Mouse (Mus musculus) left cerebral cortex, adult 9 months (tissue): Measurements from ENCODE around the gene Rps15.

Experiments used
- DNase-seq, 2 experiments: peaks; one replicate each; pipeline ENCODE4 v3.0.0; 2022; ENCODE audit warnings: low spot score in 2 of 2

The Rps15 gene

DNA sequence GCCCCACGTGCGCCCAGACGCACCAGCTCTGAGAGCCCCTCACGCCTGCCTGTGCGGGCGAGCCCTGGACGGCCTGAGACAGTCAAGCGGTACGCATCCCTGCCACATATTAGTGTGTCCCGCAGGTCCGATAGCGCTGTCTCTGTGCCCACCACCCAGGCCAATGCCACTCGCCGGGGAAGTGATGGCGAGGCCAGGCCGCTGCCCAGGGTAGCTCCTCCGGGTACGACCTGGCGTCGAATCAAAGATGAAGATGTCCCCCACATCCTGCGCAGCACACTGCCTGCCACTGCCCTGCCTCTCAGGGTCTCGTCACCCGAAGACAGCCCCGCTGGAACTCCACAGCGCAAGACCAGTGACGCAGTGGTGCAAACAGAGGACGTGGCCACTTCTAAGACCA is 23.1 kb downstream of the Rps15 start:
- DNase-seq: no peak

DNA sequence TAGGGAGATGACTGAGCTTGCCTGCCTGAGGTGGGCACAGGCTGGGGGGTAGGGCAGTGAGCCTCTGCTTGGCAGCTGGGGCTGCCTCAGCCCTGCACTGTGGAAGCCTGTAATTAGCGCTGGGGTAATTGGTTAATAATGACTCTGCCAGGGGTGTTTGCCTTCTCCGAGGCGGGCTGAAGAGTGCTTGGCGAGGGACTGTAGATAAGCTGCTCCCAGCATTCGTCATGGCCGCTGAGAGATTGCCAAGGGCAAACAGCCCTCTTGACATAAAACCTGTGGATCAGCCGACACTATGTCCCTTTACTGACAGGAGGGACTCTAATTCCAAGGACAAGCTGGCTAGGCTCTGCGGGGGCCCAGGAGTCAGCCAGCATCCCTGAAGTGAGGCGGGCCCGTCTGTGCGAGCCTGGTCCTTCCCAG is 24.1 kb downstream of the Rps15 start:
- no peak for DNase-seq

DNA sequence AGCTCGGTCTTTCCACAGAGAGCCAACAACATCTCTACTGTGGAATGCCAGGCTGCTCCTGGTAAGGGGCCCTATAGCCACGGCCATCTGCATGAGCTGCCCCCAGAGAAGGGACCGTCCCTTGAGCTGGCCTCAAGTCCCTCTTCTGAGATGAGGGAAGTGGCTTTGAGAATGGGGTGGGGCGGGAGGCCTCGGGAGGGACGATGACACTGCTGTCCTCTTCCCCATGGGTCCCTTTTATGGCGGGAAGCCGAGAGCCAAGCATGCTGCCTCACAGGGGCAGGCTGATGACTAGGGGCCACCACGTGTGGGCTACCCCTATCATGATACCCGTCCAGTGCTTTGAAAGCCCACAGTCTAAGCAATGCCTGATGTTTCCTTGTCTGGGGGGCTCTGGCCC is 24.8 kb downstream of the Rps15 start:
- DNase-seq: no peak

DNA sequence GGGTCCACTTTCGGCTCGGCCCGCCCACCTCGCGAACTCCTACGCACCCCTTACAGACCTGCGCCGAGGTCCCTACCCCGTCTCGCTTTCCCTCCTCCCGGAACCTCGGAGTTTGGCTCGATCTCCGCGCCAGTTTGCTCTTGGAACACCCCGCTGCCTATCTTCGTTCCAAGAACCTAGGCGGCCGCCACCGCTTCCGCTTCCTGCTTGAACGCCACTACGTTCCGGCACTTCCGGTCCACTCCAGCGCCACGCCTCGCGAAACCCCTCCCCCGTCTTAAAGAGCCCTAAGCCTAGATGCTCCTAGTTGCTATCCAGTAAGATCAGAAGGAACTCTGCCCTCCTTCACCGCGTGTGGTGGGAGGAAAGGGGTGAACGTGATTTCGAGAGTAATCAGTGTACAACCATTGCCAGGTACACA is 28.1 kb downstream of the Rps15 start, which contains the start of gene 2310011J03Rik:
TSS of gene 2310011J03Rik (minus strand) at position 198 of the 421 bp plus-strand sequence.
- DNase-seq: peak; percentile 79 to 91

GRCm38 (mm10) chr10:80321014-80321669 is 28.9 kb downstream of the Rps15 start:
- no peak for DNase-seq

- no peak for DNase-seq
Observed at GRCm38 (mm10) chr10:80321670-80322581, 29.7 kb downstream of the Rps15 start.

- DNase-seq: no peak
Observed at GRCm38 (mm10) chr10:80322811-80323211, 30.6 kb downstream of the Rps15 start.

- DNase-seq: no peak
Observed at GRCm38 (mm10) chr10:80323261-80324119, 31.2 kb downstream of the Rps15 start.

DNA sequence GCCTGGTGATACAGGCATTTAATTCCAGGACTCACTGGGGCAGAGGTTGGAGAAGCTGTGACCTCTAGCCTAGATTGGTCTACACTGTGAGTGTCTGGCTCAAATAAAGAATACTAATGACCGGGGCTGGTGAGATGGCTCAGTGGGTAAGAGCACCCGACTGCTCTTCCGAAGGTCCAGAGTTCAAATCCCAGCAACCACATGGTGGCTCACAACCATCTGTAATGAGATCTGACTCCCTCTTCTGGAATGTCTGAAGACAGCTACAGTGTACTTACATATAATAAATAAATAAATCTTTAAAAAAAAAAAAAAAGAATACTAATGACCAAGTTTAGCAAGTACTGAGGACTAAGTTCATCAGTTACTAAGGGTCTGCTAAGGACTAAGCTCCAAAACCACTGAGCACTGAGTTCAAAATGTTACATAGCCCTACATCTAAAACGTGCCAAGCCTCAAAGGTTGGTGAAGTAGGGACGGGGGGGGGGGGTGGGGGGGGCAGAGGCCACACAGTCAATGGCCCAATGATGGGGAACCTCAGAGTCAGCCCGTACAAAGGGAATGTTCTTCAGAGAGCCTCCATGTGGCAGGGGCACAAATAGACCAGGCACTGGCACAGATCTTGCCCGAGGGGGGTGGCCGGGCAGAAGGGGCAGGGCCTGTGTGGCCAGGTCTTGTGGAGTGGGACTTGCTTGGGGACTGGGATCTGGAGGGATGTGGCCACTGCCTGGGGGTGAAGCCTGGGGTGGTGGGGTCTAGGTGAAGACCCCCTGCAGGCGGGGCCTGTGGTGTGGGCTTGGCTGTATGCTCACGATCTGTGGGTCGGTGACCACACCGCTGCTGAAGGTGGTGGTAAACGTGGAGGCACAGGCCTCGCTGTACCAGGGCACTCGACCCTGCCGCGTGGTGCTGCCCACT is 32.1 kb downstream of the Rps15 start:
- DNase-seq: no peak

GRCm38 (mm10) chr10:80325045-80325444 is 32.8 kb downstream of the Rps15 start:
- DNase-seq: no peak

- peak; percentile 96 to 98 for DNase-seq
Observed at GRCm38 (mm10) chr10:80329273-80330081, 37.2 kb downstream of the Rps15 start, which contains the start of the genes Pcsk4 and Reep6. Gene Pcsk4, minus strand, starts transcription at chr10:80329498. Gene Reep6, plus strand, starts transcription at chr10:80329953.

- no peak for DNase-seq
Observed at GRCm38 (mm10) chr10:80330084-80330483, 37.8 kb downstream of the Rps15 start.

DNA sequence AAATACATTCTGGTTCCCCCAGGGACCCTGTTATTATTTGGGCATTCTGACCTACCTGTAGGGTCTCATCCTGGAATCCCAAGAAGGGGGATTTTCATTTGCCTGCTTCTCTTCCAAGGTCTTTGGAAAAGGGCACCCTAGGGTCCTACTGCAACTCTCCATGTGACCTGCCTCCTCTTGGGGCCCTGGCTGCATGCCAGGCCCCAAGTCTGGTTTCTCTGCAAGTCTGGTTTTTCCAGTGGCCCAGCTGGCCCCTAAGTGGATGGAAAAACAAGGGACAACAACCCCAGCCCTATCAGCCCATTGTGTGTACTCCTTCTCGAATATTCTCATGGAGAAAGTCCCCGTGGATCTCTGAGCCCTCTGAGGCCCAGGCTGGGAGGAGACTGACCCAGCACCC is 38.6 kb downstream of the Rps15 start:
- DNase-seq: no peak

- no peak for DNase-seq
Observed at GRCm38 (mm10) chr10:80331636-80332524, 39.6 kb downstream of the Rps15 start.

- DNase-seq: no peak
Observed at GRCm38 (mm10) chr10:80332525-80332989, 40.3 kb downstream of the Rps15 start.

- no peak for DNase-seq
Observed at GRCm38 (mm10) chr10:80336263-80336662, 44.0 kb downstream of the Rps15 start.

DNA sequence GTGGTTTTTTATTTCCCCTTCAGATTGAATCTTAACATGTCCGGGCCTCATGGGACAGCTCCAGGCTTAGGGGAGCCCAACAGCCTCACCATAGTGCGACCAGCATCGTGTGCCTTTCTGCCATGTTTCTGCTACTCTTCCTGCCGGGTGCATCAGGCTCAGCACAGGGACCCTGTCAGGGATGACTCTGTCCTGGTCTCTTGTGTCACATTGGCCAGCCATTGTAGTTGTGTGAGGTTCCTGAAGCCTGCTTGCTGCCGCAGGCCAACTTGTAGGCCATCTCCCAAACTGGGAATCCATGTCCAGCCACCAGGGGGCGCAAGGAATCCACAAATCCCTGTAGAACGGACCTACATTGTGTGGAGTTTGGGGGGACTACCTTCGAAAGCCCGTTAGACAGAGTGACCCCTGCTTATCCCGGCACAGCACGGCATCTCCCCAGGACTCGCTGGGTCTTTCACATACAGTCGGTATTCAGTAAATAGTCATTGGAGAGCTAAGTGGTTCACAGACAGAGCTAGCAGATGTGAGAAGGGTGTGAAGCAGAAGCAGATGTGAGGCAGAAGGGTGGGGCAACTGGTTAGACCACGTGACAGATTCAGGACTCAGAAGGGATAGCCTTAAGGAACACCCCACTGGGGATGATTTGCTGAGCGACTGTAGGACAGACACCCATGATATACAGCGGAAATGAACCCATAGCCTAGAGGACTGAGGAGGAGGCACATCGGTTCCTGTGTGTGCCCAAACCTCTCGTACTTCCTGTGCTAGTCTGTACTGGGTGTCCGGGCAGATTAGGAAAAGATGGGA is 47.9 kb downstream of the Rps15 start:
- peak in 1 of 2 experiments; percentile 87 for DNase-seq

DNA sequence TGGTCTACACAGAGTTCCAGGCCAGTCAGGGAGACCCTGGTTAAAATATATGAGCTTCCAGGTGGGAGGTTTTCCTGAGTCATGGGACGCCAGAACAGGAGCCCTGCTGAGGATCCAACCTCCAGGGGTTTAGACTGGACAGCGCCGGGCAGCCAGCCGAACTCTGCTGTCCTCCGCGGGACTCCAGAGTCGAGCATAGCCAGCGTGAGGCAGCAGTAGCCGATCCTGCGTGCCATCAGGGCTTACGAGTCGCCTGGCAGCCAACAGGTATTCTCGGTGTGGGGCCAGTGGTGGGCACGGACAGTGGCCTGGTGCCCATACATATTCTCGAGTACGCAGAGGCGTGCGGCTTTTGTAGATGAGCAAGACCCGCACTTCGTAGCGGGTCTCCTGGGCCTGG is 48.8 kb downstream of the Rps15 start:
- DNase-seq: no peak
